Mouse (Mus musculus) adrenal gland, postnatal 14 days (tissue): ENCODE results near the gene Cyb561d2. TPM values are rescaled to one million over a fixed set of nuclear protein-coding genes. Genes with fewer than 3 reads are reported as not detected.

ENCODE experiments used
- DNase-seq: peaks from one replicate; pipeline ENCODE4 v3.0.0; 2021; ENCODE audit warnings: mixed read lengths
- total RNA-seq: library from RNA; stranded (reverse); gene quantifications from 2 replicates; pipeline ENCODE4 v1.2.3, GENCODE M21; 2021

Cyb561d2 gene
- total RNA-seq, 1 experiment from 2014 or later: 14.0 TPM

- DNase-seq: peak; percentile 78
These were observed 20.1 kb downstream of the Cyb561d2 start for GRCm38 (mm10) chr9:107521711-107522399.

GRCm38 (mm10) chr9:107521190-107521589 lies 20.8 kb downstream of the Cyb561d2 start:
- no peak for DNase-seq

- DNase-seq: no peak
These were observed 21.7 kb downstream of the Cyb561d2 start for GRCm38 (mm10) chr9:107520331-107520730.

GRCm38 (mm10) chr9:107514303-107514955 lies 27.6 kb downstream of the Cyb561d2 start:
- peak; percentile 90 for DNase-seq

- DNase-seq: no peak
These were observed 29.7 kb downstream of the Cyb561d2 start for GRCm38 (mm10) chr9:107512326-107512725.

- DNase-seq: no peak
These were observed 30.6 kb downstream of the Cyb561d2 start for GRCm38 (mm10) chr9:107511436-107511835.

GRCm38 (mm10) chr9:107510384-107511100 lies 31.5 kb downstream of the Cyb561d2 start:
- no peak for DNase-seq

- DNase-seq: no peak
These were observed 33.7 kb downstream of the Cyb561d2 start for GRCm38 (mm10) chr9:107508266-107508665.

GRCm38 (mm10) chr9:107504662-107505537 lies 37.1 kb downstream of the Cyb561d2 start:
- peak; percentile 31 for DNase-seq

- no peak for DNase-seq
These were observed 39.7 kb downstream of the Cyb561d2 start for GRCm38 (mm10) chr9:107502131-107502846.

GRCm38 (mm10) chr9:107500708-107501286 lies 41.2 kb downstream of the Cyb561d2 start:
- no peak for DNase-seq

- no peak for DNase-seq
These were observed 45.6 kb downstream of the Cyb561d2 start for GRCm38 (mm10) chr9:107496359-107496758.

GRCm38 (mm10) chr9:107494238-107494637 lies 47.8 kb downstream of the Cyb561d2 start:
- no peak for DNase-seq

GRCm38 (mm10) chr9:107493511-107493910 lies 48.5 kb downstream of the Cyb561d2 start:
- DNase-seq: no peak

GRCm38 (mm10) chr9:107490625-107491024 lies 51.4 kb downstream of the Cyb561d2 start:
- no peak for DNase-seq

- no peak for DNase-seq
These were observed 51.8 kb downstream of the Cyb561d2 start for GRCm38 (mm10) chr9:107490146-107490545.

Other genes with a start within 250 kb of the Cyb561d2 start
- 20.5 and 63.5 TPM in 2 replicates for gene Cish, start 246.2 kb downstream of the Cyb561d2 start, total RNA-seq
- 23.1 and 23.9 TPM in 2 replicates for gene Hemk1, start 203.8 kb downstream of the Cyb561d2 start, total RNA-seq
- gene 6430571L13Rik, start 201.6 kb downstream of the Cyb561d2 start, total RNA-seq: 2.3 and 2.8 TPM in 2 replicates
- 5.1 and 6.6 TPM in 2 replicates for gene Cacna2d2, start 142.6 kb downstream of the Cyb561d2 start, total RNA-seq
- gene Tmem115, start 8.2 kb downstream of the Cyb561d2 start, total RNA-seq: 36.1 and 36.9 TPM in 2 replicates
- gene Nprl2, start within 50 bp of the Cyb561d2 start, total RNA-seq: 21.5 and 22.2 TPM in 2 replicates
- 0.19 and 0.38 TPM in 2 replicates for gene Zmynd10, start 5.1 kb upstream of the Cyb561d2 start, total RNA-seq
- 22.9 and 26.2 TPM in 2 replicates for gene Rassf1, start 9.4 kb upstream of the Cyb561d2 start, total RNA-seq
- 32.7 and 37.9 TPM in 2 replicates for gene Tusc2, start 21.1 kb upstream of the Cyb561d2 start, total RNA-seq
- 35.0 and 38.9 TPM in 2 replicates for gene Hyal2, start 25.8 kb upstream of the Cyb561d2 start, total RNA-seq
- gene Hyal1, start 34.7 kb upstream of the Cyb561d2 start, total RNA-seq: 9.9 and 17.6 TPM in 2 replicates
- 19.6 and 21.0 TPM in 2 replicates for gene Naa80, start 36.7 kb upstream of the Cyb561d2 start, total RNA-seq
- gene Hyal3, start 38.6 kb upstream of the Cyb561d2 start, total RNA-seq: 1.4 and 1.6 TPM in 2 replicates
- gene Ifrd2, start 45.4 kb upstream of the Cyb561d2 start, total RNA-seq: 42.1 and 43.1 TPM in 2 replicates
- gene Sema3b, start 67.0 kb upstream of the Cyb561d2 start, total RNA-seq: 8.3 and 8.7 TPM in 2 replicates
- 249 and 284 TPM in 2 replicates for gene Gnai2, start 93.2 kb upstream of the Cyb561d2 start, total RNA-seq
- gene Slc38a3, start 127.3 kb upstream of the Cyb561d2 start, total RNA-seq: 4.9 and 85.2 TPM in 2 replicates
- gene Gnat1, start 137.5 kb upstream of the Cyb561d2 start, total RNA-seq: 0.34 and 0.41 TPM in 2 replicates
- 22.8 and 25.9 TPM in 2 replicates for gene Sema3f, start 168.3 kb upstream of the Cyb561d2 start, total RNA-seq
- gene Rbm5, start 228.8 kb upstream of the Cyb561d2 start, total RNA-seq: 108 and 137 TPM in 2 replicates